Mouse (Mus musculus) neural tube, embryonic 11.5 days (tissue): Measurements from ENCODE around the gene Hmgb1. TPM values are rescaled to one million over a fixed set of nuclear protein-coding genes. Genes with fewer than 3 reads are reported as not detected.
A peak's percentile ranks its signal among the peaks of the same experiment; 100 is the strongest.

Source experiments
- ATAC-seq: fragments of 200-750 bp; cut with Nextera tagmentation; 2 replicates; pipeline ENCODE4 v1.8.0; 2017; ENCODE audit warnings: moderate number of reproducible peaks, mild to moderate bottlenecking, moderate TSS enrichment, moderate library complexity; ENCODE audit not compliant: insufficient read depth, low FRiP score, low TSS enrichment
- DNase-seq: peaks from one replicate; pipeline ENCODE4 v3.0.0-alpha.2; 2015; ENCODE audit warnings: low spot score
- H3K27ac ChIP-seq: fragments of 300-500 bp; sonication (generic); 2 replicates; pipeline ENCODE4 v1.5.1; 2014; ENCODE audit warnings: low read depth, mild to moderate bottlenecking, low read length
- H3K27me3 ChIP-seq: fragments of 300-500 bp; sonication (generic); 2 replicates; pipeline ENCODE4 v1.6.1; 2014; ENCODE audit warnings: mild to moderate bottlenecking, low read length, mixed read lengths; ENCODE audit not compliant: control insufficient read depth, insufficient read depth
- H3K36me3 ChIP-seq: fragments of 300-500 bp; sonication (generic); 2 replicates; pipeline ENCODE4 v1.6.1; 2014; ENCODE audit warnings: mild to moderate bottlenecking, low read length, moderate library complexity, mixed read lengths; ENCODE audit not compliant: control insufficient read depth, insufficient read depth
- H3K4me1 ChIP-seq: fragments of 300-500 bp; sonication (generic); 2 replicates; pipeline ENCODE4 v1.6.1; 2014; ENCODE audit warnings: low read length, mixed read lengths; ENCODE audit not compliant: control insufficient read depth, insufficient read depth
- H3K4me2 ChIP-seq: fragments of 300-500 bp; sonication (generic); 2 replicates; pipeline ENCODE4 v1.6.1; 2014; ENCODE audit warnings: low read depth, mild to moderate bottlenecking, moderate library complexity
- H3K4me3 ChIP-seq: fragments of 300-500 bp; sonication (generic); 2 replicates; pipeline ENCODE4 v1.5.1; 2014; ENCODE audit warnings: low read depth, low read length
- H3K9ac ChIP-seq: fragments of 300-500 bp; sonication (generic); 2 replicates; pipeline ENCODE4 v1.6.1; 2014; ENCODE audit warnings: mild to moderate bottlenecking, low read length
- H3K9me3 ChIP-seq: fragments of 300-500 bp; sonication (generic); 2 replicates; pipeline ENCODE4 v1.6.1; 2016; ENCODE audit warnings: low read length; ENCODE audit not compliant: control insufficient read depth
- WGBS: fragments of 180-500 bp; shearing (Covaris S2); extraction: QIAGEN DNeasy Blood & Tissue Kit; methylation state at CpG from one replicate; pipeline ENCODE4 v1.1.7; 2014; 5-methylcytosine and 5-hydroxymethylcytosine counted together
- polyA plus RNA-seq: library from polyadenylated mRNA; unstranded; fragments of >200 nt; fragmentation: Nextera tagmentation; extraction: Ambion mirVana; gene quantifications from 2 replicates; pipeline ENCODE4 v1.2.1, GENCODE M21; 2014

The Hmgb1 gene
- polyA plus RNA-seq, 1 experiment from 2014 or later: 1,783 TPM

DNA sequence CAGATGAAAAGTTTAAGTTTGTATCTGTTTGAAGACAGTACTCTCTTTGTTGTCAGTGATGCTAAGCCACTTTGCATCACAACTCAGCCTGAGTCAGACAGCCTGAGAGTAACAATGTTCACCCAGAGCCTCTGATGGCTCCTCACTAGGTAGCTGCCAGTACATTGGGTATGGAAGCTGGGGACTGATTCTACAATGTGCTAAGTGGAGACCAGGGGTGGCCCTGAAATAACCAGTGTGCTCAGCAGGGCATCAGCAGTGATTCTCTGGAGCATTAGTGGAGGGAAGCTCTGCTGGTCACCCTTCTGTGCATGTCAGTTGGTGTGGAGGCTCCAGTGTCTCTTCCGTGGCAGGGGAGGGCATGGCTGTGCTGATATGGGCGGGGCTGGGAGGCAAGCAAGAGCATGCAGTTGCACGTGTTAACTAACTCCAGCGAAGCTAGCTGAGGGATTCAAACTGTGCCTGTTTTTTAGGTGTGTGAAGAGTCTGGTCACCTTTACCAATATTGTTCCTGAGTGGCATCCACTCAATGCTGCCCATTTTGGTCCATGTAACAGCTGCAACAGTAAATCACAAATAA lies 19.6 kb upstream of the Hmgb1 start:
- H3K36me3 ChIP-seq: peaks cover 28% of the 10 kb centered on the region
- H3K4me3 ChIP-seq: no peak overlapping the region
- H3K9me3 ChIP-seq: no peaks in the 10 kb centered on the region
- peaks cover 6% of the 10 kb centered on the region for H3K4me1 ChIP-seq
- H3K27me3 ChIP-seq: no peaks in the 10 kb centered on the region
- no peak overlapping the region for H3K27ac ChIP-seq
- H3K9ac ChIP-seq: no peak overlapping the region
- no peak for ATAC-seq
- WGBS: 91% methylated on average over 4 of the region's 4 CpGs
- H3K4me2 ChIP-seq: no peak overlapping the region
- DNase-seq: no peak

DNA sequence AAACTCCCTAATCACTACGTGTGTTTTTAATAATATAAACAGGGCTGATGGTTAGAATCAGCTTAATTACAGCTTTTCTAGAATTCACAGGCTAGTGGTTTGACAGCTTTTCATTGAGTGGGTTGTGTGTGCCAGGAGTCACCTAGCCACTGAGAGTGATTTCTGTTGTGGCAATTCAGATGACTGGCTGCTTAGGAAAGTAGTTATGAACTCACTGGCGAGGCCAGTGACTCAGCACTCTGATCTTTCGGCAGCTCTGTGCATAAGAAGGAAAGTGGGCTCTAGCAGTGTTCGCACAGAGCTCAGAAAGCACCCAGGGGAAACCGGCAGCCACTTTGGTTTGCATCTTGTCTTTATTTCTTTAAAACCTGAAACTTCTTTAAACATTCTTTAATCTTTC lies 18.7 kb upstream of the Hmgb1 start:
- WGBS: 92% methylated on average over 5 of the region's 5 CpGs
- ATAC-seq: no peak
- no peak for DNase-seq
- H3K4me3 ChIP-seq: no peak overlapping the region
- no peak overlapping the region for H3K9ac ChIP-seq
- H3K36me3 ChIP-seq: peaks cover 28% of the 10 kb centered on the region
- H3K9me3 ChIP-seq: no peaks in the 10 kb centered on the region
- H3K27me3 ChIP-seq: no peaks in the 10 kb centered on the region
- H3K27ac ChIP-seq: no peak overlapping the region
- H3K4me1 ChIP-seq: peaks cover 3% of the 10 kb centered on the region; the same call in 1 of the 2 replicates
- H3K4me2 ChIP-seq: no peak overlapping the region

DNA sequence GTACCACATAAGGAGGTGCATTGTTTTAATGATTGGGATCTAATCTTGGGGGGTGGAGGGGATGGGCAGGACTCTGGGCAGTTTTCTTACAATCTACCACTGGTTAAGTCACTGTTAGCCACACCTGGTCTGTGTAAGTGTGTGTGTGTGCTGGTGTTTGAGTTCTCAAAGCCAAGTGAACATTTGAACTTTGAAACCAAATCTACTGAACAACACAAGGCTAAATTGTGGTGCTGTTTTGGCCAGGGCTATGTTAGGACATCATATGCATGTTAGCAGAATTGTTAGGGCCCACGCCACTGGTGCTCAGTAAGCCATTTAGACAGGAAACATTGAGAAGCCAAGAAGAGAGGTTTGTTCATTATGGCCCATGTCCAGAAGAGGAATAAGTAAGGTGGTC lies 14.5 kb upstream of the Hmgb1 start:
- H3K27ac ChIP-seq: no peak overlapping the region
- H3K4me2 ChIP-seq: no peak overlapping the region
- H3K36me3 ChIP-seq: peaks cover 16% of the 10 kb centered on the region
- WGBS: 89% methylated on average over 1 of the region's 1 CpGs
- no peaks in the 10 kb centered on the region for H3K9me3 ChIP-seq
- DNase-seq (no peak), ATAC-seq (no peak)
- H3K4me3 ChIP-seq: no peak overlapping the region
- H3K4me1 ChIP-seq: peaks cover 12% of the 10 kb centered on the region
- H3K27me3 ChIP-seq: no peaks in the 10 kb centered on the region
- H3K9ac ChIP-seq: no peak overlapping the region

DNA sequence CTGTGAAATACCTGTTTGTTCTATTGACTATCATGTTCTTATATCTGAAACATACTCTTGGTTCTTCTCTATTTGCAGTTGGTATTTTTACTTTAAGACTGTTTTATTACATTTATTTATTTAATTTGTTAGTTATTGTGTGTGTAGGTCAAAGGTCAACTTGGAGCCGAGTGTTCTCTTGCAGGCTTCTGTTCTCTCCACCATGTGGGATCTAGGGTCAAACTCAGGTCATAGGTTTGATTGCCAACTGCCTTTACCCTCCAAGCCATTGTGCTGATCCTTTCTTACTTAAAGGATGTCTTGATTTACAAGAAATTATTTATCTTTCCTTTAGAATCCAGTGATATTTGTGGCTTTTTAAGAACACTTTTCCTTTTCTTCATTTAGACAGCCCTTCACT lies 12.3 kb upstream of the Hmgb1 start:
- WGBS: 4% methylated on average over 1 of the region's 1 CpGs
- Histone ChIP-seq H3K9me3 (no peaks in the 10 kb centered on the region), H3K27me3 (no peaks in the 10 kb centered on the region), H3K36me3 (peaks cover 10% of the 10 kb centered on the region), H3K27ac (no peak overlapping the region), H3K4me1 (peaks cover 12% of the 10 kb centered on the region), H3K4me3 (no peak overlapping the region), H3K9ac (no peak overlapping the region), H3K4me2 (no peak overlapping the region)
- DNase-seq (no peak), ATAC-seq (no peak)

DNA sequence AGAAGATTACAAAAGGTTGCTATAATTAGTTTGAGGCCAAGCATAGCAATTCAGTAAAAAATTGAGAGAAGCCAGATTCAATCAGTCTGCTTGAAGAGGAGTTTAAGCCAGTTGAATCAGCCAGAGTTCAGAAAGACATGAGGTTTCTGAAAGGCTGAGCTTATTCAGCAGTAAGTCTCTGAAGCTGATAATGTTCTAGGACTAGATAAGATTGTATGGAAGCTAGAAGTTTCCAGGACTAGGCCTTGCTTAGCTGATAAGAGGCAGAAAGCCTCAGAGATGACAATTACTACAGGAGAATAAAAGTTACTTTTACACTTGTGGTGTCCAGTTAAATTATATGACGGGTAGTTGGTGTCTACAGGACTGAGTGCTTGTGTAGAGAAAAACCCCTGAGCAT lies 5.9 kb upstream of the Hmgb1 start:
- H3K36me3 ChIP-seq: peaks cover 11% of the 10 kb centered on the region
- H3K9me3 ChIP-seq: no peaks in the 10 kb centered on the region

DNA sequence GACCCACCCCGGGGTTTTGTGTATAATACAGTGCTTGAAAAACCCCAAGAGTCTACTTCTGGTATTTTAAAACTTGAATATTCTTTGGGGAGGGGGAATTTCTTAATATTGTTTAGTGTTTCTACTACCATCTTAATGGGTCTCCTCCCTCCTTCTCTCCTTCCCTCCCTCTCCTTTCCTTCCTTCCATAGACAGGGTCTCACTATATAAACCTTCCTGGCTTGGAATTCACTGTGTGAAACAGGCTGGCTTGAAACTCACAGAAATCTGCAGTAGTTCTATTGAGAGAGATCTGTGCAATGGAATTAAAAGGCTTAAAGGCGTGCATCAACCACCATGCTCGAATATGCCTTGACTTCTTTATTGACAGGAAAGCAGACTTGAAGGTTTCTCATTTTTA lies 1.5 kb upstream of the Hmgb1 start:
- Histone ChIP-seq H3K9ac (peak overlapping the region; percentile 75; the same call in 1 of the 2 replicates), H3K4me1 (peaks cover 9% of the 10 kb centered on the region), H3K9me3 (no peaks in the 10 kb centered on the region)

More for the DNA sequence above, 5.9 kb upstream of the Hmgb1 start:
- ATAC-seq (no peak), DNase-seq (no peak)
- Histone ChIP-seq H3K27ac (no peak overlapping the region), H3K9ac (no peak overlapping the region), H3K27me3 (no peaks in the 10 kb centered on the region), H3K4me2 (no peak overlapping the region), H3K4me1 (peaks cover 9% of the 10 kb centered on the region), H3K4me3 (no peak overlapping the region)
- 89% methylated on average over 1 of the region's 1 CpGs for WGBS

DNA sequence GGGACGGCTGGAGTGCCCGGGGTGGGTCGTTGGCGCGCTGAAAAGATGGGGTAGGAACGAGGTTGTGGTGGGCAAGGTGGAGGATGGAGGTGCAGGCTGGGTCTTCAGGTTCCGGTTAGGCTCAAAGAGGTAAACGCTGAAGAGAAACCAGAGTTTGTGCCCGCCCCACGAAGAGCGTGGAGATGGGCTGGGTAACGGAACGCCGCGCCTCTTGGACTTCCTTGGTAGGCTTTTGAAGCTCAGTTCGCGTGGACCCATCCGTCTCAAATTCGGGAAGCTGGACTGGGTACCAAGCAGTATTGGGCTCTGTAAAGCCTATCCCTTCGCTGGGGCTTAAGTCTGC lies 526 bp upstream of the Hmgb1 start:
- H3K9ac ChIP-seq: peak overlapping the region; percentile 75
- peaks cover 9% of the 10 kb centered on the region for H3K4me1 ChIP-seq
- under 1% methylated on average over 20 of the region's 20 CpGs for WGBS
- H3K4me2 ChIP-seq: peak overlapping the region; percentile 77
- H3K36me3 ChIP-seq: peaks cover 5% of the 10 kb centered on the region
- peak overlapping the region; percentile 82 for H3K4me3 ChIP-seq
- H3K27me3 ChIP-seq: no peaks in the 10 kb centered on the region
- ATAC-seq: peak; percentile 14
- no peak for DNase-seq
- no peaks in the 10 kb centered on the region for H3K9me3 ChIP-seq
- peak overlapping the region; percentile 73 for H3K27ac ChIP-seq

More for the DNA sequence above, 1.5 kb upstream of the Hmgb1 start:
- no peak overlapping the region for H3K27ac ChIP-seq
- WGBS: 87% methylated on average over 3 of the region's 3 CpGs
- H3K4me3 ChIP-seq: peak overlapping the region; percentile 82
- ATAC-seq (no peak), DNase-seq (no peak)
- H3K4me2 ChIP-seq: peak overlapping the region; percentile 77
- H3K36me3 ChIP-seq: peaks cover 7% of the 10 kb centered on the region
- no peaks in the 10 kb centered on the region for H3K27me3 ChIP-seq

DNA sequence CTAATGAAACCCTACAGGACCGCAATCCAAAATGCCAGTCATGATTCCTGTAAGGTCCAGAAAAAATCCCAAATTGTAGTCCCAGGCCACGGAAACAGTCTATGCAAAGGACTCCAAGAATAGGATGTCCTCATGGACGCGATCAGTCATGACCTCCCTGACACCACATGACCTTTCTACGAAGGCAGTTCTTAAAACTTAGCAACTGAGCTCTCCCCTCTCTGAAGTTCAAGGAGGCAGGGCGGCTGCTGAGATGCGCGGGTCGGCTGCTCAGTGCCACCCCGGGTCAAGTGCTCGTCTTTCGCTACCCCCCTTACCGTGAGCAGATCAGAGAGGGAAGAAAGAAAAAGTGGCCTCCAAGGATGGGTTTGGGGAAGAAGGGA lies 577 bp downstream of the Hmgb1 start:
- Histone ChIP-seq H3K4me2 (peak overlapping the region; percentile 66), H3K36me3 (no peaks in the 10 kb centered on the region), H3K4me3 (peak overlapping the region; percentile 82), H3K27ac (peak overlapping the region; percentile 94), H3K4me1 (peaks cover 9% of the 10 kb centered on the region), H3K27me3 (no peaks in the 10 kb centered on the region), H3K9me3 (no peaks in the 10 kb centered on the region), H3K9ac (peak overlapping the region; percentile 90)
- DNase-seq (no peak), ATAC-seq (no peak; the same call in 1 of the 2 replicates)
- WGBS: 0% methylated on average over 13 of the region's 13 CpGs

DNA sequence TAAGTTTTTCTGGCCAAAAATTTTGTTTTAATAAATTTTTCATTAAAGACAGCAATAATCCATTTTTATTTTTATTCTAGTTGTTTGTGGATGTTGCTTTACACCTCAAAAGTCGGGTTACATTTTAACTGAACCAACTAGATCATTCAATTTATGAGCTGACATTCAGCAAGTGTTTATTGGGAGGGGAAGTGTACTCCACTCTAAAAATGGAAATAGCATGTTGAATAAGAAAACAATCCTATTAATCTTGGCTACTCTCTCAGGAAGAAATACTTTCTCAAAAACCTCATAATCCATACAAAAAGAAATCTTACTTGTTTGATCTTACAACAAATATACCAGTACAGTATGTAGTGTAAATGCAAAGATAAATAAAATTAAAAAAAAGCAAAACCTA lies 1.2 kb downstream of the Hmgb1 start:
- H3K4me1 ChIP-seq: peaks cover 9% of the 10 kb centered on the region
- no peaks in the 10 kb centered on the region for H3K27me3 ChIP-seq
- peak overlapping the region; percentile 82 for H3K4me3 ChIP-seq
- 44% methylated on average over 1 of the region's 1 CpGs for WGBS
- no peaks in the 10 kb centered on the region for H3K9me3 ChIP-seq
- no peaks in the 10 kb centered on the region for H3K36me3 ChIP-seq
- peak overlapping the region; percentile 66 for H3K4me2 ChIP-seq
- H3K27ac ChIP-seq: no peak overlapping the region
- ATAC-seq: no peak
- no peak for DNase-seq
- peak overlapping the region; percentile 90; the same call in 1 of the 2 replicates for H3K9ac ChIP-seq
